Mouse (Mus musculus) right cerebral cortex, postnatal 14 days (tissue): Measurements from ENCODE around the gene Syt2.

Experiments used
- DNase-seq: peaks from one replicate; pipeline ENCODE4 v3.0.0; 2022

Gene Syt2

DNA sequence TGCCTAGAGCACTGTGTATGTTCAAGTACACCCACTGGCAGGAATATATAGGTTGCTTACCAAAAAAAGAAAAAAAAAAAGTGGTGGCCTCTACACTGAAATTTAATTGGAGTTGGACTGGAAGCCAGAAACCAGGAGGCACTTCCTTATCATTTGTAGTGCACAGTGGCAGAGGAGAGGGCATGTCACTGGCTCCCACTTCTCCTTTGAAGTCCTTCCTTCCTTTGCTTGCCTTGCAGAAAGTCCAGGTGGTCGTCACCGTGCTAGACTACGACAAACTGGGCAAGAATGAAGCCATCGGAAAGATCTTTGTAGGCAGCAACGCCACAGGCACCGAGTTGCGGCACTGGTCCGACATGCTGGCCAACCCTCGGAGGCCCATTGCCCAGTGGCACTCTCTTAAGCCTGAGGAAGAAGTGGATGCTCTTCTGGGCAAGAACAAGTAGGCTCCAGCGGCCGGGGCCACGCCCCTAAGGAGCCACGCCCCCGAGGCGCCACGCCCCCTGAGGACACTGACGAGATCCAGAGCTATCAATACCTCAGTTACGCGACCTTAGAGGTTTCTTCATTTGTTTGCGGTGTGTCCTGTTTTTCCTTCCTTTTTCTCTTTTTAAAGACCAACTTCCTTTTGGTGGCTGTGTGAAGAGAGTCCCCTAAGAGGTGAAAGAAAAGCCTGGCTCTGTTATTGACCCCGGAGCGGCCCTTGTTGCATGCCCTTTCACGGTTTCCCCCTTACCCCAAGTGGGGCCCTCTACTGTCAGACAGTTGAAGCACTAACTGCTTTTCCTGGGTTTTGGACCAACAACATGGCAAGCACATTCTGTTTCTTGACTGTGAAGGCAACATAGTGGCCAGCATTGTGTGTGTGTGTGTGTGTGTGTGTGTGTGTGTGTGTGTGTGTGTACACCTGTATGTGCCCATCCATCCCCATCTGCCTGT, 101.0 kb downstream of the Syt2 start:
- no peak for DNase-seq

DNA sequence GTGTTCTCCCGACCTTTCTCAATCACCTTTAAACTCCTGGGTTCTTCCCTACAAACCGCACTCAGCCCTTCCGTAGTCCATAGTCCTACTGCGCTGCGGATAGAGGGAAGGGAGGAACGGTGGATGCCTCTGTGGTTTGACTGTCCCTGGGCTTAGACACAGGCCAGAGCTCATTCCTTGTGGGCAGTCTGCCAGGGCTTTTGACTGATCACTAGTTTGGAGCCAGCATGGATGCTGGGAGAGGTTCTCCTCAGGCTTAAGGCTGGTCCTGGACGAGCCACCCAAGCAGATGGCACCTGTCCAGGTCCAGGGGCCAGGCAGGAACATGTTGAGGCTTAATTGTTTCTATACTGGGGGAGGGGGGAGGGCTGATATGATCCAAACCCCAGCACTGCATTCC, 103.4 kb downstream of the Syt2 start:
- peak; percentile 39 for DNase-seq

DNA sequence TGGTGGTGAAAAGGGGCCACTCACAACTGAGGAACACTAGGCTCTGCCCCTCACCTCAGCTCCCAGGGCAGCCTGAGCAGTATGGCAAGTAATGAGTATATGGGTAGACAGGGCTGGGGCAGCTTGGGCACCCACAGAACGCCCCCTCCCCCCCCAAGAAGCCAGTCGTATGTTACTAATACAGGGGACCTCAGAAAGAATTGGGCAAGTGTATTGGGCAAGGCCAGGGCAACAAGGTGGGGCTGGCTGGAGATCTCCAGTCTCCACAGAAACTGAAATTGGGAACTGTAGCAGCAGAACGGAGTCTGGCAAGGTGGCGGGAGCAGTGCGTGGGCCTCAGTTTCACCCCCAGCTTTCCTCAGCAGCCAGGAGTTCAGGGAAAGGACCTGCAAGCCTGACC, 106.0 kb downstream of the Syt2 start:
- DNase-seq, result no peak

DNA sequence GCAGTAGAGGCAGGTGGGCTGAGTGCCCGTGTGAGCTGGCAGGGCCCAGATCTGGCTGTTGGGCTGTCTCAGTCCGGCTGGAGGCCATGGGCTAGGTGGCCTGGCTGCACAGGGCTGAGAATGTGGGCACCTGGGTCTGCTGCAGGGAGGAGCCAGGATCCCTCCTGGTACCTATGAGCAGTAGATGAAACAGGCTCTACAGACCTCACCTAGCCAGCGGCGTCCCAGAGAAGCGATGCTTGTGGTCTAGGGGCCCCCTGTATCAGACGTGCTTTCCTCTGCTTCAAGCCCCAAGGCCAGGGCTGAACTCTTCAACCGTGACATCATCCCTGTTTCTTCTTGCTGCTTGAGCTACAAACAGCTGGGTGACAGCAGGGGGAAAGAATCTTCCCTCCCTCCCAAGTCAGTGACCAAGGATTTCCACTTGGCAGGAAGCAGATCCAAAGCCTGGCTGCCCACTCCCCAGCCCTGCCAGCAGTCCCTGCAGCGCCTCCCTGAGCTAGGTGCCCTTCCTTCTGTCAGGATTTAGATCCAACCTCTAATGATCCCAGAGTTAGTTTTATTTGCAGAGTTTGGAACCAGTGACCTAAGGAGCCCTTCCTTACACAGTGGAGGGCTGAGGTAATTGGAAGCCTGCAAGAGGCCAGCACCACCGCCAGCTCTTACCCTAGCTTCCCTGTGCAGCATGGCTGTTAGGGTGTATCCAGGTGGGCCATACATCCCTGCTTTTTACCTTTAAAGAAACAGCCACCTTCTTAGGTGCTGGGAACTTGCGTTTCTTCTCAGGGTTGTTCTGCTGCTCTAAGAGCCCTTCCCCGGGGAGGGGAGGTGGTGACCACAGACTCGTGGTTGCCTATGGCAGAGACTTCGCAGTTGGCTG, 107.5 kb downstream of the Syt2 start:
- DNase-seq, result no peak

DNA sequence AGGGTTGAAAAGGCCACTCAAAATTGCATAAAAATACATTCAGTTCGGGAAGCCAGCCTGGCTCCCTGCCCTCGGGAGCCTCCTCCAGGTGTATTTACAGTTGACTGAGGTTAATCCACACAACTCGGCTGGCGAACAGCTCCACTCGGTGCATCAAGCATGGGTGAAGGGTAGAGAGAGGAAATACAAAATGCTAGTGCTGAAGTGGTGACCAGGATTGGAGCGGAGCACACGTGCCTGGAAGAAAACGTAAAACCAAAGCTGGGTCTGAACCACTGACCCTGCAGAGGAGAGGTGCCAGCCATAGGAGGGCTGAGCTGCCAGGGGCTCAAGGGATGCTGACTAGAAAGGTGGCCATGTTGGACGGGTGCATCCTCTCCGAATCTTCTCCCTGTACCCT, 108.3 kb downstream of the Syt2 start:
- DNase-seq, result no peak

DNA sequence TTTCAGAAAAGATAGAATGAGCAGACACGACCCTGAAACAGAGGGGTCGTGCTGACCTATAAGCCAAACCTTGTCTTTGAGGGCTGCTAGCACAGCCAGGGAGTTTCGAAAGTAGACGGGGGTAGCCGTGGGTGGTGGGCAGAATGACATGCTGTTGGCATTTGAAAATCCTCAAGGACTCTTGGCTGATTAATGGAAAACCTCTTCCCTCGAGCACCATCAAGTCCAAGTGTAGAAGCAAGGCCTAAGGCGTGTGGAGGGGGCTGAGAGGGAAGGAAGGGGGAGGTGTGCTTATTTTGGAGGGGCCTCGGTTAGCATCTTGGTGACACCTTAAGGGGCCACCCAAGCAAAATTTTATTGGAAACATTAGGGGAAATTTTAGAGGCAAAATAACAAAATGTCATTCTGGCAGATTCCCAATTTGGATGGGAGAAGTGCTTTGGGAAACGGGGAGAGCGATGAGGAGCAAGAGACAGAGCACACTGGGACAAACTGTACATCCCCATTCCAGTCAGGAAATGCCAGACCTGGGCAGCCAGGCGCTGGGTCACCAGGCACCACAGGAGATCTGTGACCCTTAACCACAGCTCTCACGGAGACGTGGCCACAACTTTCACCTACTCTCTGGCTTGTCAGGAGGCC, 109.2 kb downstream of the Syt2 start:
- no peak for DNase-seq

DNA sequence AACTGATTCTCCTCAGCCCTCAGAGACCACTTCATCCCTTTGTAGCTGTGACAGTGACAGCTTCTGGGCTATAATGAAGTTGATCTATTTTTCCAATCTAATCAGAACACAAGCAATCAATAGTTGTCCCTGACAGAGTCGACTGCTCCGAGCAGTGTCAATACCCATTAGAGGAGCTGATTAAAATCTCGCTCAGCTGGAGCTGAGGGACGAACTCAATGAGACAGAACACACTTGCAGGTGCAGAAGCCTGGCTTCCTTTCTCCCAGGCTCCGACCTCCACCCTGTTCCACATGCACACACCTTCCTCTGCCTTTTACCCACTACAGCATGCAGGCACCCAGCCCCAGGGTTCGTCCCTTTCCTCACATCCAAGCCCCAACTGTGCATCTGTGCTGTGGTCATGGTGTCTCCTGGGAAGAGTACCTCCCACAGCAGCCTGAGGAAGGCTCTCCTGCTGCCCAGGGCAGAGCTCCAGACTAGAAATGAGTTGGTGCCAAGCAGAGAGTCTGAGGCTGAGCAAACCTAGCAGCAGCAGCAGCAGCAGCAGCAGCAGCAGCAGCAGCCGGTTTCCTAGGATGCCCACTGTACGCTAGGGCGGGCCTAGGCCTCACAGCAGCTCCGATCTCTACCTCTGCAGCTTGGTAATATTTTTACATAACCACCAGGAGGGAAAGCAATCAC, 109.9 kb downstream of the Syt2 start:
- no peak for DNase-seq

DNA sequence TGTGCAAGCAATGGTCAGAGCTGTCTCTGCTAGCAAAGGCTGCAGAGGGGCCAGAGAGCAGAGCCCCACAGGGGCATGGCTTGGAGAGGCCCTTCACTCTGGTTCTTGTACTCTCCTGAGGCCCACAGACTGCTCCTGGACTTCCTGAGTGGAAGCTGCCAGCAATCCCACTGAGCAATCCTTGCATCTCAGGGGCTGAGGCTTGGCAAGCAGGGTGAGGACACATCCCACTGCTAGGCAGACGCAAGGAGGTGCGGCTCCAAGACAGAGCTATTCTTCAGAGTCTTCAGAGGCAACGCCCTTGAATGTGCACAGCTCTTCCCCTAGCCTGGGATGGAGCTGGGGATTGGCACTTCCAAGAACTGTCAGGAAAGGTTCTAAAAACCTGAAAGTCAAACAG, 110.8 kb downstream of the Syt2 start:
- DNase-seq, result no peak

DNA sequence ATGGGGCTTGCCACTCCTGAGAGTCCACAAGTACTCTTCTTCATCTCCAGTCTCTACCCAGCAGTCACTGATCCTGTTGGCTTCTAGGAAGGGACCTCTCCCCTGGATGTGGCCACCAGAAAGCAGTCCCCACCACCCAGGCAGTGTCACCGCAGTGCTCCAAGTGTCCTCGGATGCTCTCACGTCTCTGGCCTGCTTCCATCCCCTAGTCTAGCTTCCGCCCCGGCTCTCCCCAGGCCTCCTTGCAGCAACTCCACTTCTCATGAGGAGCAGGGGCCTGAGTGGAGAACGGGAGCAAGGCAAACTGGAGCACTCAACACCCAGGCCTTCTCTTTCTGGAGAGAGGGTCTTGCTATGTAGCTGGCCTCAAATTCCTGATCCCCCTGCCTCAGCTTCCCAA, 112.7 kb downstream of the Syt2 start:
- DNase-seq, result no peak

DNA sequence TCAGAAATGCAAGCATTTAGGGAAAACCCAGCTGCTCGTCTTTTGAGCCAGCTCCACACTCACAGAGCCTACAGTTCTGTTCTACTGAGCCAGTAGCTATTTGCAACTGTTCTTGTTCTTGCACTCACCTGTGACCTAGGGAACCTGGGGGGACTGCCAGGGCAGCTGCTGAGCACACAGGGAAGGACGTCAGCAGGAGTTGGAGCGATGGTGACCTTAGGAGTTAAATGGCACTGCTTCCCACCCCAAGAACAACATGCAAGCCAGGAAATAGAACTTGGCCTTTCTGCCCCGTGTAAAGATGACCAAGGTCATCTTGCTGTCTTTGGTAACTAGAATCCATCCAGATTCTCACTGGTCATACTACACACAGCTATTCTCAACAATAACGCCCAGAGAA, 114.2 kb downstream of the Syt2 start:
- DNase-seq, result no peak

DNA sequence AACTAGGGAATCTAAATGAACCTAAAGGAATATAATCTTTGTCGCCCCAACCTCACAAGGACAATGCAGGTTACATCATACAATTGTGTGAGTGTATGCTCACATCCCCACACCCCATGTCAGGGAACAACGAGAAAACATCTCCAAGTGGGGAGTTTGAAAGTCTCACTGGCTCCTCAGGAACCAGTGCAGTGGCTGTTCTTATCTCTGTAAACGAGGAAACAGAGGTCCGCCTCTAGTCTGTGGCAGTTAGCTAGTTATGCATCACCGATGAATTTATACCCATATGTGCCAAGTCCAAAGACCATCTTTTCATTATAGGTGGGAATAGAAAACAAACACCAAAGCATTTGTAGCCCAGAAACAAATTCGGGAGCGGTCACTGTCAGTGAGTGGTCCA, 115.1 kb downstream of the Syt2 start:
- no peak for DNase-seq

DNA sequence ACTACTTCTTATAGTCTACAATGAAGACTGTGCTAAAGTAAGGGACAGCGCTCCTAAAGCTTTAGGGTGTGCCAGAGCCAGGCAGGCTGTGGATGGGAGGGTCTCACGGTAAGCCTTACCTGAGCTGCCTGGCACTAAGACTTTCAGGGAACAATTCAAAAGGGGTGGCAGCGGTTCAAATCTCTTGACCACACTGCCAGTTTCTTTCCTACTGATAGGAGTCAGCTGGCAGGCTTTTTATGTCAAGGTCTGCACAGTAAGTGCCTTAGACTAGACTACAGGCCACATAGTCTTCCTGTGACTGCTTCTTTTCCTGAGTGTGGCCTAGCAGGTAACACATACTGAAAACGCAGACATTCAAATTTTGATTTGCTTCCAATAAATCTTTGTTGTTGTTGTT, 116.8 kb downstream of the Syt2 start:
- no peak for DNase-seq

DNA sequence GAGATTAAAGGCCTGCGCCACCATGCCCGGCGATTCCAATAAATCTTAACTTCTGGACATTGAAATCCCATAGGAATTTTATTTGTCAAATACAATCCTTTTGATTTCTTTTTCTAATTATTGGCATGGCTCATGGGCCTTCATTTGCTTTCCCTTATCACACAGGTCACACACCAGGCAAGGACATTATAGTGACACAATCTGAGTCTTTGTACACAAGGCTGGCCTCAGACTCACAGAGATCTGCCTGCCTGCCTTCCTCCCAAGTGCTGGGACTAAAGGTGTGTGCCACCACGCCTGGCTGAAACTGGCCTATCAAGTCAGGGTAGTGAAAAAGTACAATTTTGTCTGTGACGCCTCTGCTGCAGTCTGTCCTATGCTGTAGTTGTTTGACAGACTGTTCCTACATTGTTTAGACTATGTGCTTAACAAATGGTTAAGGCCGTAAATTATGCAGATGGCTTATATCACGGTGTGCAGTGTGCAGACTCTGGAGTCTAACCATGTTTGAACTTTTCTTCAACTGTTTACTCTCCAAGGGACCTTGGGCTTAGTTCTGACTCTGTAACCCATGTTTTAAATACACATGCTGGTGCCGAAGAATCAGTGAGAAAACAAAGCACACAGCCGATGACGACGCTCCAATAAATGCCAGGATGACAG, 117.4 kb downstream of the Syt2 start:
- DNase-seq, result no peak

DNA sequence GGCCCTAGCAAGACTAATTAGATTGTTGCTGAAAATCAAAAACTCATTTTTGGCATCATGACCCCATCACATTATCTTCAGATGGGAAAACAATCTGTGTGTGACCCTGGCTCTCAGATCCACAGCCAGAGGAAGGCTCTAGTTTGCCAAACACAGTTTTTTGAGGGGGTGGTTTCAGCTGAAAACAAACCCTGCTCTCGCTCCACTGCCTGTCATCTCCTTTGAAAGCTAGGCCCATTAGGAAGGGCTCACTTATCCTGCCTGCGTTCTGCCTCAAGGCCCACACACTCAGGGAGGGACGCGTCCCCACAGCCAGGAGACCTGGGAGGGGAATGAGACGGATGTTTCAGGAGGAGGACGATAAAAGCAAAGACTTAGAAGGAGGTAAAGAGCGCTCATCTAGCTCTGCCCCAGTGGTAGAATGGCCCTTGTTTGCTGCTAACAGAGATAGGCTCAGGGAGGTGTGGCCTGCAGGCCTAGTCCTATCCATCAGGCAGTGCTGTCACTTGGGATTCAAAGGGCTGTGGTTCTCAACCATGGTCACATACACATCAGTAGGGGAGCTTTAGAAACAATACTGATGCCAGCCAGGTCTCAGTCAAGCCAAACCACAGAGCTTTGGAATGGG, 118.5 kb downstream of the Syt2 start:
- DNase-seq, result no peak

DNA sequence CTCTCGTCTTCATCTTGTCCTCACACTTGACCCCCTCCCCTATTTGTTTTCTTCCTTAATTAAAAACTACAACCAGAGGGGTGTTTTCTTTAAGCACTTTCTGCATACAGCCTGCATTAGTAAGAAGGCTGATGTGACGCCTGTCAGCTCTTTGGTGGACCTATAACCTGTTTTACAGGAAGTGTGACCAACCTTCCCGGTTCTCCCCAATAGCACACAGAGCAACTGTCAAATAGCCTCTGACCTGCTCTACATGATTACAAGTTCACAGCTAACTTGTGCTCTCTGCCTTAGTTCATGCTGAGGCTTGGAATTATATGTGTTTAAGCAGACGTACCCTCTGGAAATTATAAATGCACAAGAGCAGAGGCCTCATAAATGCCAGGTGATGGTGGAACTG, 120.0 kb downstream of the Syt2 start:
- DNase-seq, result no peak

DNA sequence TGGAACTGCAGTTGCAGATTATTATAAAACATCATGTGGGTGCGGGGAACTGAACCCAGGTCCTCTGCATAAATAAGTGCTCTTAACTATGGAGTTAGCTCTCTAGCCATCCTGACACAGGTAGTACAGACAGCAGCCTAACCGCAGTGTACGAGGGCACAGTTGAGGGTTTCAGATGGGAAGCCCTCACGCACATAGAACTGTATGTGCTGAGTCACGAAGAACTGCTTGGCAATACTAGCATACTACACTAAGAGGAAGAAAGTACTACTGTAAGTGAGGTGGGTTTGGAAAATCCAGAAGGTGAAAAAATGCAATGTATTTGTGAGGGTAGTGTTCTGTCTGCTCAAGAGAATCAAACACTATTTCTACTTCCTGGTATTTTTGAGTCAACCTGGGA, 123.8 kb downstream of the Syt2 start:
- no peak for DNase-seq

DNA sequence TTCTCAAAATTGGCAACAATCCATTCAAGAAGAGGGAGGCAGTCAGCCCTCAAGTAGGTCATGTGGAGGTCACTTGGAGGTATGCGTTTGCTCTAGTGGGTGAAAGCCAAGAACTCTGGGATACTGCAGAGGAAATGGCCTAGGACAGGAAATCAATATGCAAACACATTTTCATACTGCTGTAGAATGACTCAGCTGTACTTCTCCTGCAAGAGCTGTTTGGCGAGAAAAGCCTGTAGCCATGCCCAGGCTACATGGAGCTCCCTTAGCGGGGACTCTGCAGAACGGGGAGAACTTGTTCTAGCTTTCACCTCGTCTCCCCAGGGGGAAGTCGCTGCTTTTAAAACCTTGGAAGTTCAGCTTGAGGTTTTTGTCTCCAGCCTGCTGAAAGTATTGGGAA, 124.9 kb downstream of the Syt2 start:
- no peak for DNase-seq

DNA sequence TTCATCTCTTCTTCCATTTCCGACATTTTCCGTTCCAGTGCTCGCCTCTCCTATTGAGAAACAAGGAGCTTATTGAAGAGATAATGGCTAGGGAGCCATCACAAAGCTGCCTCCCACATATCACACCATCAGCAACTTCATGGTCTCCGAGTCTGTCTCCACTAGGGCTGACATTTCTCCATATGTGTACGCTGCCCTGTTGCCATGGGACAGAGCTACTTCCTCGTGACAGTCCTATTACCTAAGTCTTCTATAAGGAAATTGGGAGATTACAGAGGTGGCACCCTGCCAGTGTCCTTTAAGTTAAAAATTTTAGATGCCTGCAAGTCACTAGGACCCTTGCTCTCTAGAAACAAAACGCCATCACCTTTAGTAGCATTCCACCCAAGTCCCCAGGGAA, 125.5 kb downstream of the Syt2 start:
- no peak for DNase-seq

DNA sequence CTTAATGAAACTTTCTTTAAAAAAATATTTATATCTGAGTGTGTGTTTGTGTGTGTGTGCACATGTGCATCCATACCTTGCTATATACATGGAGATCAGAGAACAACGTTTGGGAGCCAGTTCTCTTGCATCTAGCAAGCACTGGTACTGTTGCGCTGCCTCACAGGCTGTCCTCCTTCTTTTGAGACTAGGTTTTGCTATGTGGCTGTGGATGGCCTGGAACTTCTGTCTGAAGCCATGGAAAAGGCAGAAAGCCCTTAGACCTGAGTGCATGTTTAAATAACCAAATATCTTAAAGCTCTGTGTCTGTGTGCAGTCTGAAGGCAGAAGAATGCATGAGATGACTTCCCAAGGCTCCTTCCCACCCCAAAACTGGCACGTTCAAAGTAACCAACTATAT, 126.3 kb downstream of the Syt2 start:
- DNase-seq, result no peak

DNA sequence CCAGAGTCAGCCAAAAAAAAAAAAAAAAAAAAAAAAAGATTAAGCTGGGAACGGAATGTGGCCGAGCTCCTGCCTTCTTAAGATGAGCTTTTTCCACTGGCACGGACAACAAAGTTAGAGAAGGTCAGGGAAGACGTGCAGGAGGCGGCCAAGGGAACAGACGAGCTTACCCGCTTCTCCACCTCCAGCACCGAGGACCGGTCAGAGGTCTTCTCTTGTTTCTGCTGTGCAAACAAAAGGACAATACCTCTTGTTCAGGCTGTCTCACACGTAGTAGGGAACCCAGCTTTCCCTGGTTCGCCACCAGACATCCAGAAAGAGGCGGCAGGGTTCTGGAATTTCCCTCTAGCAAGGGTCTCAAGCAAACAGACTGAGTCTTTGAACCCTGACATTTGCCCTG, 126.8 kb downstream of the Syt2 start:
- DNase-seq, result no peak

DNA sequence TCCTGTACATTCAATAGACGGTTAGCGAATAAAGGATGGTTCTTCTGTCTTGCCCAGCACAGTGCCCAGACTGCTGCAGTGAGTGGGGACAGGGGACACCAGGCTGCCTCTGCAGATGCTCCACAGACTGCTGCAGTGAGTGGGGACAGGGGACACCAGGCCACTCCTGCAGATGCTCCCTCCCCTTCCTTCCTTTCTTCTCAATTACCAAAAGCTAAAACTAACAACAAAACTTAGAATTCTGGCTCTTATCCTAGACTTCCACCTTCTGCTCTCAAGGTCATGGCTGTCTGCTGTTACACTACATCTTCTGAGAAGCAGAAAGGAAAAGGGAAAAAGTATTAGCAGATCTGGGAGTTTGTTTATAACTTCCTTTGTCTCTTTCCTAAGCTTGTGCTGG, 127.8 kb downstream of the Syt2 start:
- DNase-seq, result no peak

DNA sequence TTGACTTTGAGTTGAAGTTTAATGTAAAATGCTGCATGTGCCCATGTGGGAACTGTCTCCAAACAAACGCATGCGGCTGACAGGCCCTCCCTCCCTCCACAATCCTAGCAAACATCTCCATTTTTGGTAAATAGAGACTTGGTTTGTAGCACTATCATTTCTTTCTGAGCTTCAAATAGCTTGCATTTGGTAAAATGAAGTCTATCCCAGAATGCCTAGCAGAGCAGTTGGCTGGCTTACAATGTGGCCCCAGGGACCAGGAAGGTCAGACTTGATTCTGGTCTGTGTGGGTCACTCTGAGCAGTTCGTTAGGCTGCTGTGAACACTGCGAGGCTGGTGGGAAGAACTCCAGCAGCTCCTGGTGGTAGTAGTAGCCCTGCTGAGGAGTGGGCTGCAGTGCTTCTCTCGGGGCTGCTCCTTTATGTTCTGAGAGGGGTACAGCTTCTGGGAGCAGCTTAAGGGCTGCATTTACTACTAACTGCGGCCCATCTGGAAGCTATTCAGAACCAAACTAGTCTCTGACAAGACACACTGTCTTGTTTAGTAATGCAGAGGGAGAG, 128.3 kb downstream of the Syt2 start:
- DNase-seq, result no peak
